Mouse (Mus musculus) layer of hippocampus, adult 9-10 months (tissue): ENCODE measurements around the gene Tmem143.
"Not testable (repeated sequence)": the region's sequence is repeated elsewhere in the genome, so short reads cannot be mapped to it uniquely, and the experiment has no call there.

ENCODE experiments used
- DNase-seq: peaks from one replicate; pipeline ENCODE4 v3.0.0; 2022; ENCODE audit warnings: low spot score

Tmem143 gene

GRCm38 (mm10) chr7:45896517-45897257 is at the start of gene Tmem143, which contains the start of gene Syngr4:
Tmem143 (plus strand) TSS chr7:45896941.
Syngr4 (minus strand) TSS chr7:45896714.
- DNase-seq: peak; percentile 92

GRCm38 (mm10) chr7:45848447-45849027 is 48.2 kb upstream of the Tmem143 start:
- no peak for DNase-seq

- DNase-seq: no peak
Measured at GRCm38 (mm10) chr7:45850661-45851060, 46.1 kb upstream of the Tmem143 start.

GRCm38 (mm10) chr7:45853089-45853488 is 43.7 kb upstream of the Tmem143 start:
- no peak for DNase-seq

- DNase-seq: no peak
Measured at GRCm38 (mm10) chr7:45856950-45857901, 39.5 kb upstream of the Tmem143 start.

- no peak for DNase-seq
Measured at GRCm38 (mm10) chr7:45859008-45859407, 37.7 kb upstream of the Tmem143 start.

GRCm38 (mm10) chr7:45862804-45863203 is 33.9 kb upstream of the Tmem143 start:
- DNase-seq: no peak

GRCm38 (mm10) chr7:45864435-45864834 is 32.3 kb upstream of the Tmem143 start:
- no peak for DNase-seq

GRCm38 (mm10) chr7:45865925-45866910 is 30.5 kb upstream of the Tmem143 start:
- peak; percentile 49 for DNase-seq

GRCm38 (mm10) chr7:45867871-45868270 is 28.9 kb upstream of the Tmem143 start:
- DNase-seq: no peak

- no peak for DNase-seq
Measured at GRCm38 (mm10) chr7:45869107-45869670, 27.6 kb upstream of the Tmem143 start.

GRCm38 (mm10) chr7:45869787-45870186 is 27.0 kb upstream of the Tmem143 start:
- no peak for DNase-seq

- DNase-seq: no peak
Measured at GRCm38 (mm10) chr7:45870282-45871058, 26.3 kb upstream of the Tmem143 start.

GRCm38 (mm10) chr7:45872624-45873023 is 24.1 kb upstream of the Tmem143 start, which contains the start of gene Kdelr1:
Kdelr1 (plus strand) TSS chr7:45872772.
- peak; percentile 71 for DNase-seq

- no peak for DNase-seq
Measured at GRCm38 (mm10) chr7:45873061-45873947, 23.4 kb upstream of the Tmem143 start.

- DNase-seq: no peak
Measured at GRCm38 (mm10) chr7:45876895-45877294, 19.8 kb upstream of the Tmem143 start.

- not testable (repeated sequence) for DNase-seq
Measured at GRCm38 (mm10) chr7:45878278-45878677, 18.5 kb upstream of the Tmem143 start, which contains the start of gene Grin2d. Grin2d (minus strand) TSS chr7:45878378.

GRCm38 (mm10) chr7:45880531-45880930 is 16.2 kb upstream of the Tmem143 start:
- DNase-seq: no peak

- DNase-seq: no peak
Measured at GRCm38 (mm10) chr7:45881011-45881410, 15.7 kb upstream of the Tmem143 start.
